14 mouse cellular contexts compared by ENCODE assay signal in the genomic region with DNA sequence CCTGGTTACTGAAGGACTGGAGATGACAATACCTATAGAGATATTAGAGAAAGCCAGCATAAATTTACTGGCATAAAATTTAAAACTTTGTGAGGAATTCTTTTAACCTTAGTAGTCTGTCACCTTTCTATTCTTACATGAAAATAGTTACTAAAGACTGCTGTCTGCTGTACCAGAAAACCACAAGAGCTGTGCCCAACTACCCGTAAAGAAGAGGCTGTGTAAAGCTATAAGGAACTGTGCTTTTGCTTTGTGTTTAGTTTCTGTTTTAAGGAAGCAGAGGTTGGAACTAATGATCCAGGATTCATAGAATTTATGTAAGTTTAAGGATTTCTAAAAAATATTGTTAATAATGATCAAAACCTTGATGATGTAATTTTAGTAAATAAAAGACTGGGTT.
"Had no signal": no experiment of that assay in that cellular context is flagged by ENCODE, and none has a peak within 500 bp of the region (broad histone marks: within the 10 kb centered on the region; RNA-seq: fewer than 3 reads in every experiment).

No protein-coding gene starts in this region.

- H3K9me3 ChIP-seq: liver, embryonic 12.5 days; midbrain, embryonic 13.5 days; midbrain, embryonic 15.5 days; neural tube, embryonic 12.5 days had no signal

- H3K9ac ChIP-seq: liver, embryonic 12.5 days; liver, embryonic 14.5 days; lung, embryonic 14.5 days; midbrain, embryonic 13.5 days; midbrain, embryonic 15.5 days; neural tube, embryonic 12.5 days had no signal

- H3K4me3 ChIP-seq: liver, embryonic 12.5 days; midbrain, embryonic 13.5 days; midbrain, embryonic 15.5 days; neural tube, embryonic 12.5 days had no signal

- H3K27me3 ChIP-seq: liver, embryonic 12.5 days; midbrain, embryonic 13.5 days; midbrain, embryonic 15.5 days; neural tube, embryonic 12.5 days had no signal

- H3K4me1 ChIP-seq: liver, embryonic 12.5 days; midbrain, embryonic 13.5 days; midbrain, embryonic 15.5 days; neural tube, embryonic 12.5 days had no signal

- H3K36me3 ChIP-seq: liver, embryonic 12.5 days; midbrain, embryonic 13.5 days; midbrain, embryonic 15.5 days; neural tube, embryonic 12.5 days had no signal

- H3K4me2 ChIP-seq: liver, embryonic 12.5 days; lung, embryonic 14.5 days; midbrain, embryonic 11.5 days; midbrain, embryonic 13.5 days; midbrain, embryonic 15.5 days; neural tube, embryonic 12.5 days had no signal

- DNase-seq: lung, adult 18-20 months; lung, embryonic 14.5 days; lung, postnatal 10 days; lung, postnatal 4 days; right cerebral cortex, postnatal 14 days; thymus, adult 18-20 months; thymus, postnatal 14 days; thymus, postnatal 36 days had no signal

- H3K27ac ChIP-seq: liver, embryonic 12.5 days; liver, embryonic 14.5 days; midbrain, embryonic 13.5 days; midbrain, embryonic 15.5 days; neural tube, embryonic 12.5 days had no signal
